Mouse (Mus musculus): ENCODE data around the gene Amz1. TPM values are rescaled to one million over a fixed set of nuclear protein-coding genes. Genes with fewer than 3 reads are reported as not detected.

Gene Amz1
- total RNA-seq, 4 experiments from 2014 or later: 0.12 to 0.18 (median 0.17) TPM; not detected in 1

DNA sequence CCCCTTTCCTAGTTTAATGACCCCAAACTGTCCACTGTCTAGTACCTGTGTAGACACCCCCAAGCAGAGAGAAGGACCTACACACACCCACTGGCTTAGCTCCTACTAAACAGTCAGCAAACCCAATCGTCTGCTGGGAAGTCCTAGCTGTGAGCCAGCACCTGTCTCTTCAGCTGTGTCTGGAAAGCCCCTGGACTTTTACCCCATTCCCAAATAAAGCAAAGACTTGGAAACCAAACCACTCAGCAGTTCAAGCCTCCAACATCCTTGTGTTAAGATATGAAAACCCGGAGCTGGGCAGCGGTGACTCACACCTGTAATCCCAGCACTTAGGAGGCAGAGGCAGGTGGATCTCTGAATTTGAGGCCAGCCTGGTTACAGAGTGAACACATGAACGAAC, 42.6 kb downstream of the Amz1 start:
- DNase-seq (ENCODE audit: low spot score in 2 of 2): no peak

- peak in 1 of 2 experiments; percentile 32 for DNase-seq (ENCODE audit: low spot score in 2 of 2)
Measured at GRCm38 (mm10) chr5:140767704-140768141, 43.8 kb downstream of the Amz1 start.

- no peak for DNase-seq (ENCODE audit: low spot score in 2 of 2)
Measured at GRCm38 (mm10) chr5:140768333-140768732, 44.4 kb downstream of the Amz1 start.

GRCm38 (mm10) chr5:140771612-140772011, 47.7 kb downstream of the Amz1 start:
- DNase-seq (ENCODE audit: low spot score in 2 of 2): no peak

DNA sequence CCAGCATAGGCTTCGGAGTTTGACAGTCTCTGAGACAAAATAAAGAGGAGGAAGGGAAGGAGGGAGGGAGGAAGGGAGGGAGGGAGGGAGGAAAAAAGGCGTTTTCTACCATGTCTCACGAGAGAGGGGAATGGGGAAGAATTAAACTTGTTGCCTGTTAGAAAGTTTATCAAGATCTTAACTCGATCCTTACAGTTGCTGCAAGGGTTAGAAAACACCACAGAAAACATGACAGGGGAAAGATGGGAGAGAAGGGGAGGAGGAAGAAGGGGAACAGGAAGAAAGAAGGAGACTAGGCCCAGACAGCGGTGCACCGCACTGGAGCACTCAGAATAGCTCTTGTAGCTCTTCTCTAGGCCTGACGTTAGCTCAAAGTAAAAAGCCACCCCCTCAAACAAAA, 48.2 kb downstream of the Amz1 start:
- no peak for DNase-seq (ENCODE audit: low spot score in 2 of 2)

DNA sequence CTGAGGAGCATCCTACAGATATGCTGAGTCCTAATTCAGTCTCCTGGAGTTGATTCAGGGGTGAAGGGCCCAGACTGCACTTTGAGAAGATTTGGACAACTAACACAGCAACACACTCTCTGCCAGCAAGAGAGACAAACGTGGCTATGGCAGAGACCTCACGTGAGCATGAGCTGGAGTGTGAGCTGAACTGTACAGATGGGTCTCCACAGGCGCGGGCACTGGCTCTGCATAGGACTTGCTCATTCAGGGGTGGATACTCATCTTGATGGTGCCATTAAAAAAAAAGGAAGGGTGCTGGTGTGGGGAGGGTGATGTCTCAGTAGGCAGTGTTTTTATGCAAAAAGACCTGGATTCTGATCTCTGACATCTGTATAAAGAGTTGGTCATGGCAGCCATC, 51.2 kb downstream of the Amz1 start:
- no peak for DNase-seq (ENCODE audit: low spot score in 2 of 2)

DNA sequence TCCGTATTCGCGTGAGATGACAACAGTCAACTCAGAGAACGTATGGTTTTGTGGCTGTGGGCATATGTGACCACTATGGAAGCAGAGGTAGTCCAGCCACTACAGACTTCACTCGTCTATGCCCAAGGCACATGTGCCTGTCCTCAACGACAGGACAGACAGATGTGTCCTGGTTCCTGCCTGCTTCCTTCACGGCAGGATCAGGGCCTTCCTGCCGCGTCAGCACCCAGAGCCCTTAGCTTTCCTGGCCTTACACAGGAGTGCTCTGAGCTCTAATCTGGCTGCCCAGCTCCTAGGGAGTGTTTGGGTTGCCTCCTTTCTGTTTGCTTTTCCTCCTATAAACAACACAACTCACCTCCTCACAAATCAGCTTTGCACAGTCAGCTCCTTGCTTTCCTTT, 53.0 kb downstream of the Amz1 start:
- DNase-seq (ENCODE audit: low spot score in 2 of 2): no peak

DNA sequence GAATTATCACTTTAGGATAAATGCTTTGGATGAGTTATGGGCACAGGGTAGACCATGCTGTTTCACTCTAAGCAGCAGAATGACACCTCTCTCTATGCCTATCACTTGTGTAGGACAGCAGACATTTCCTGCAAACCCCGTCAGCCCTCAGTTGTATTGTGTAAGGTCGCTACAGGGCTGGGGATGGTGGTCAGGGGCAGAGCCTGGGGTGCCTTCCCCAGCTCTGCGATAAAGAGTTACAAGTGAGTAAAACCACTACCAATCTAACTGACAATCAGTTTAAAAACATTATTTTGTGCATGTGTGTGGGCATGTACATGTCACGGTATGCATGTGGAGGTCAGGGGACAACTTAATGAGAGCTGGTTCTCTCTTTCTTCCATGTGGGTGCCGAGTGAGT, 57.2 kb downstream of the Amz1 start:
- no peak for DNase-seq (ENCODE audit: low spot score in 2 of 2)

GRCm38 (mm10) chr5:140781886-140782572, 58.1 kb downstream of the Amz1 start:
- DNase-seq (ENCODE audit: low spot score in 2 of 2): no peak

DNA sequence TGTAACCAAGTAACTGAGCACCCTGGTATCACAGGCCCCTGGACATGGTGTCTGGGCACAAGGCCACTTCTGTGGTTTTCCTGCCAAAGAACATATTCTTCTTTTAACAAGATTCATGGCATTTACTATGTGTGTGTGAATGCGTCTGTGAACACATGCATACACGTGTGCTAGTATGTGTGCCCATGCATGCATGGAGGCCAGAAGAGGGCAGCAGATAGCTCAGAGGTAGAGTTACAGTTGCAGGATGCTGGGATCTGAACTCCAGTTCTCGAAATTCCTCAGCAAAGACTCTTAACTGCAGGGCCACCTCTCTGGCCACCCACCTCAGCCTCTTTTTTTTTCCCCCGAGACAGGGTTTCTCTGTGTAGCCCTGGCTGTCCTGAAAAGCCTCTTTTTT, 59.6 kb downstream of the Amz1 start:
- DNase-seq (ENCODE audit: low spot score in 2 of 2): no peak

- DNase-seq (ENCODE audit: low spot score in 2 of 2): no peak
Measured at GRCm38 (mm10) chr5:140784288-140784687, 60.4 kb downstream of the Amz1 start.

- no peak for DNase-seq (ENCODE audit: low spot score in 2 of 2)
Measured at GRCm38 (mm10) chr5:140785240-140785872, 61.4 kb downstream of the Amz1 start.

DNA sequence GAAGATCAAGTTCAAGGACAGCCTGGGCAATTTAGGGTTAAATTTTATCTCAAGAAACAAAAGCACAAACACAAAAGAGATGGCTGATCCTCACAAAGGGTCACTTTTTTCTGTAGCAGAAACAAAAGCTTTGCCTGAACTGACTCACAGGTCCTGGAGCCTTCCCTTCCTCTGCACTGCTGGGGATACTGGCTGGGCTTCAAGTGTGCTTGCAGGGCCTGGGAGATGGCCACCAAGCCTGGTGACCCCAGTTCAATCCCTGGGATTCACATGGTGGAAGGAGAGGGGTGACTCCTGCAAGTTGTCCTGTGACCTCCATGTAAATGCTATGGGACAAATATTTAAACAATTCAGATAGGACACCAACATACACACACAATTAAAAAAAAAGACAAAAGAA, 65.6 kb downstream of the Amz1 start:
- DNase-seq (ENCODE audit: low spot score in 2 of 2): no peak

DNA sequence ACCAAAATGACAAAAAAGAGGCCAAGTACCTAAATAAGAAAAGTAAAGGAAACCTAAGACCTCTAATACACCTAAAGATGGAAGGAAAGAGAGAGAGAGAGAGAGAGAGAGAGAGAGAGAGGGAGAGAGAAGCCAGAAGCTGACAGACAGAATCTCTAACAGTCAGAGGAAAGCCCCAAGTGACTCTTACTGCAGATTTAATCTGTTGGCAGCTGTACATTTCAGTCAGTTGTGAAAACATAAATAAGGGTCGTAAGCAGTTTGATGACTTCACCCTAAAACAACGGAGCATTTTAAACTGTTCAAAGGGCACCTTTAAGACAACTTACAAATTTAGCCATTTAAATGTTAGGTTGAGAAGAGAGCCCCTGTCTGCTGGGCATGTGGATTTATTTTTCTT, 66.5 kb downstream of the Amz1 start:
- no peak for DNase-seq (ENCODE audit: low spot score in 2 of 2)

DNA sequence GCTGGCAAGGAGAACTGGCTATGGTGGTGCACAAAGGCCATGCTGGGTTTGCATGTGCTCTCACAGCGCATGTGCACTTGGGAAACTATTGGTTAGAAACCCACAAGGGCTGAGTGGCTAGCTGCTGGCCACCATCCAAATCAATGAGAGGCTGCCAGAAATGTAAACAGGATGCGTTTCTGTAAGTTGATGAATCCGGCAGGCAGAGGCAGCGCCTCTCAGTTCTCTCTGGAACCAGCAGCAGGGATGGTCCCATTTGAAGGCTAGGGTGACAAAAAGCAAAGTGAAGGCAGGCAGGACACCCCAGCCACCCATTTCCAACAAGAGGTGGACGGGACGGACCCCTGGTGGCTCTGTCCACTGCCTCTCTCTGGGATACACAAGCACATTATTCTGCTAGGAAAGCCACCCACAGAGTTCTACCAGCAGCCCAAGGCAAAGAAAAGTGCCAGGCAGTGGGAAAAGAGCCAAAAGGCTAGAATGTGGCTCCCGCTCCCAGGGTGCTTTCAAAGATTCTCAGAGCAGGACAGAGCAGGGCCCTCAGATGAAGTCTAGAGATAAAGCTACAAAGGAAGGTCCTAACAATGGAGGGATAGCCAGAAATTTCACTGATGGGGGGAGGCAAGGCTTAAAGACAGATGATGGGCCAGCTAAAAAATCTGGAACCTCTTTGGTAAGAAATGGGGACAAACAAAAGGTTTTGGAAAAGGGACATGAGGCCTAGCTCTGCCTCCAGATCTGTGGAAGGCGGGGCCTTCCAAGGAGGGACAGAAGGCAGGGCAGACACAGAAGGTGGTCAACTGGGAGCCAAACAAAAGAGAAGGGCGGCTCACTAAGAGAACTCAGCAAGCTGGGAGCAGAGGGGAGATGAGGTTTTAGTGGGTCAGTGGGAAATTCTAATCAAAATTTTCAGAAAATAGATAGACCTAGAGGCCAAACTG, 67.3 kb downstream of the Amz1 start:
- DNase-seq (ENCODE audit: low spot score in 2 of 2): no peak

- DNase-seq (ENCODE audit: low spot score in 2 of 2): no peak
Measured at GRCm38 (mm10) chr5:140792233-140792632, 68.3 kb downstream of the Amz1 start.

DNA sequence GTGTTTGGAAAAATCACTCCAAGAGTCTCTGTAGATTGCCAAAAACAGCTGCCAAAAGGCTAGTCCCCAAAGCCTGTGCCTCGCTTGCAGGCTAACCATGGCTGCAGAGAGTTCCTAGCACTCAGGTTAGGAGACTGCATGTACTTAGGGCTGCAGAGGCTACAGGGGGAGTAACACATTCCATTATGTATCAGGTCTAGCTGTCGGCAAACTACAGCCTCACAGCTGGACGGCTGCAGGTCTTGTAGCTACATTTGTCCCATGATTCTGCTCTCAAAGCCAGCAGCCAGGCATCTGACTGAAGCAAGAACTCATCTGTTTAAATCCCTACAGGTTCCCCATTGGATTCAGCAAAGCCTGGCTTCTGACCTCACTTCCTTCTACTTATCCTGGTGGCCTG, 70.8 kb downstream of the Amz1 start:
- DNase-seq (ENCODE audit: low spot score in 2 of 2): no peak

DNA sequence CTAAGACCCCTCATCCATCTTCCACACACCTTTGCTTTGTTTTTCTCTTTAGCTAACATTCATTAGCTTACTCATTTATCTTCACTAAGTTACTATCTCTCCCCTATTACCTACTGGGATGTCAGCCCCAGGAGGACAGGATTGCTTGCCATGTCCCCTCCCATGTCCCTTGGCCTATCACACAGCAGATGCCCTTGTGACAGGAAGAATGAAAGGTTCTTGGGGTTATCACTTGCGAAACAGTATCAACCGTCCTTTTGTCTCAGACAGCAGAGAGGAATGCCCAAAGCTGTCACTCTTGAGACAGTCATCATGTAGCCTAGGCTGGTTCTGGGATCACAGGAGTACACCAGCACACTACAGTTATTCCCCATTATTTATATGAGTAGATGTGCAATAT, 71.2 kb downstream of the Amz1 start:
- no peak for DNase-seq (ENCODE audit: low spot score in 2 of 2)

GRCm38 (mm10) chr5:140796051-140796450, 72.1 kb downstream of the Amz1 start:
- no peak for DNase-seq (ENCODE audit: low spot score in 2 of 2)

DNA sequence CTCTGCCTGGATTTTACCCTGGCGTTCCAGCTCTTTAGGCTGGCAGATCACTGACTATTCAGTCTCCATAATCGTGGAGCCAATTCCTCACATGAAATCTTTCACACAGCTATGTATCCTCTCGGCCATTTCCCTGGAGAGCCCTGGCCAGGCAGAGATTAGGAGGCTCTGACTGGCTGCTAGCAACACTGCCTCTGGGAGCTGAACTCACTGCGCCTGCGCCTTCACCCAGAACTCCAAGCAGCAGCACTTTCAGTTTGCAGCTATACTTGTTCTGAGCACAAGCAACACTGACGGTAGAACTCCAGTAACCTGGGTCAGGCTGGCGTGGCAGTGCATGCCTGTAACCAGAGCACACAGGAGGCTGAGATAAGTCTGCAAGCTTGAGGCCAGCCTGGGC, 74.2 kb downstream of the Amz1 start:
- DNase-seq (ENCODE audit: low spot score in 2 of 2): peak; percentile 37 to 57

GRCm38 (mm10) chr5:140798775-140799174, 74.8 kb downstream of the Amz1 start:
- no peak for DNase-seq (ENCODE audit: low spot score in 2 of 2)

- no peak for DNase-seq (ENCODE audit: low spot score in 2 of 2)
Measured at GRCm38 (mm10) chr5:140799190-140799589, 75.3 kb downstream of the Amz1 start.
